Mouse (Mus musculus) frontal cortex, adult (tissue): Measurements from ENCODE around the gene Fam166a.

Experiments used
- ATAC-seq: cut with Nextera tagmentation; 2 replicates; pipeline ENCODE4 v1.9.2; 2017; ENCODE audit warnings: mild to moderate bottlenecking, moderate library complexity, mixed read lengths; ENCODE audit not compliant: low TSS enrichment

Fam166a gene

GRCm38 (mm10) chr2:25185625-25186574 lies 32.6 kb upstream of the Fam166a start:
- peak; percentile 42; the same call in 1 of the 2 replicates for ATAC-seq

GRCm38 (mm10) chr2:25186575-25186930 lies 32.0 kb upstream of the Fam166a start:
- no peak for ATAC-seq

DNA sequence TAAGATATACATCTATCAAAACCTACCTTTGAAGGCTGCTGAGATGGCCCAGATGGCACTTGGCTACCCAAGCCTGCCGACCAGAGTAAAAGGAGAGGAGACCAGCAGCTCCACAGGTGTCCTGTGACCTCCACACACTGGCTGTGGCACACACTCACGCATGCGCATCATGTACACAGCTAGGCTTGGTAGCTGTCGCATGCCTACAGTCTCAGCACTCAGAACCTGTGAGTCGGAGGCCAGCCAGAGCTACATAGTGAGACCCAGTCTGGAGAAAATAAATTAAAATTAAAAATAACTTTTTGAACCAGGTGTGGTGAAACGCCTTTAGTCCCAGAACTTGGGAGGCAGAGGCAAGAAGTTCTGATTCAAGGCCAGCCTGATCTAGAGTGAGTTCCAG lies 30.7 kb upstream of the Fam166a start:
- ATAC-seq = no peak

GRCm38 (mm10) chr2:25193330-25193770 lies 25.2 kb upstream of the Fam166a start:
- peak; percentile 95 for ATAC-seq

- ATAC-seq = no peak
These were observed 24.5 kb upstream of the Fam166a start for GRCm38 (mm10) chr2:25194006-25194405.

- no peak for ATAC-seq
These were observed 23.9 kb upstream of the Fam166a start for GRCm38 (mm10) chr2:25194486-25195171.

- ATAC-seq = no peak
These were observed 23.1 kb upstream of the Fam166a start for GRCm38 (mm10) chr2:25195211-25196156.

DNA sequence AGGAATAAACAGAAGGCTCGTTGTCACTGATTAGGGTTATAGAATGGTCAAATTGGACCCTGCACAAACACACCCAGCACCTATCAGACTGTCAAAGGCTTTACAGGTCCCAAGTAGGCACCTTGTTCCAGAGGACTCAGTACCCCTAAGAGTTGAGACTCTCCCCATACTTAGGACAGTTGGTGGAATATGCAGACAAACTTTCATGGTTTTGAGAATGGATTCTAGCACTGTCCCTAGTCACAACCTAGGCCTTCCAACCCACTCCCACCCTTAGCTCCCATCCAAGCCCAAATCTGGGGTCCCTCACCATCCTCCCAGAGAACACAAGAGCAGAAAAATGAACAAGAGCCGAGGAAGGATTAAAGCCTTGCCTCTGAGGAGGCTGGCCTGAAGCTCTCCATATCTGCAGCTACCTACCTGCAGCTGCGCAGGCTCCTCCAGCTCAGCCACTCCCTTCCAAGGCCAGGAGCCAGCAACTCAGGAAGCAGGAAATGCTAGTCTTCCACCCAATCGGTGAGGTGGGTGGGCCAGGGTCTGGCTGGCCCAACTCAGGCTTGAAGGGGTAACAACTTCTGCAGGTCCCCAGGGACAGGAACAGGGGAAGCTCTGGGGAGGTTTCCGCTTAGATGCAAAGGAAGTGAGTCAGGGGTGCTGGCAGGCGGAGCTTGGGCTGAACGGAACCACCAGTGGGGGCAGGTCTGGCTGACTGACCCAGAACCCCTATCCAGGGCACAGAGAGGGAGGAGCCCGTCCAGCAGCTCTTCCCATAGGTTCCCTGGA lies 22.2 kb upstream of the Fam166a start, which contains the start of gene Tor4a:
Gene Tor4a, minus strand, starts transcription at position 715 of the 783 bp plus-strand sequence.
- ATAC-seq = no peak

DNA sequence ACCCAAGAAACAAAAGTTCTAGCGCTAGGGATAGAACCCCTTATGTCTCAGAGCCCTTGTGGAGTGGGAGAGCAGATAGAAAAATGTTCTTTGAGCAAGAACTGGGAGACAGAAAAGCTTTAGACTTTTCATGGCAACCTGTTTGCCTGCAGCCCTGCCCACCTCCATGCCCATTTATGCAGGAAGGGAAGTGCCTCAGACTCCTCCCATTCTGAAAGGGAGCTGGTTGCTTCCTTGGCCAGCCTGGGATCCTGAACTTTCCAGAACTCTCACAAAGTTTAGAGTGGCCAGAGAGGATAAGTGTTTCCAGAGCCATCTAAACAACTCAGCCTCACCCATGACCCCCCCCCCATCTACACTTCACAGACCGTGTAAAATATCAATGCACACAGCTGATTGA lies 21.4 kb upstream of the Fam166a start:
- ATAC-seq = no peak

GRCm38 (mm10) chr2:25197946-25198345 lies 20.6 kb upstream of the Fam166a start:
- ATAC-seq = no peak

DNA sequence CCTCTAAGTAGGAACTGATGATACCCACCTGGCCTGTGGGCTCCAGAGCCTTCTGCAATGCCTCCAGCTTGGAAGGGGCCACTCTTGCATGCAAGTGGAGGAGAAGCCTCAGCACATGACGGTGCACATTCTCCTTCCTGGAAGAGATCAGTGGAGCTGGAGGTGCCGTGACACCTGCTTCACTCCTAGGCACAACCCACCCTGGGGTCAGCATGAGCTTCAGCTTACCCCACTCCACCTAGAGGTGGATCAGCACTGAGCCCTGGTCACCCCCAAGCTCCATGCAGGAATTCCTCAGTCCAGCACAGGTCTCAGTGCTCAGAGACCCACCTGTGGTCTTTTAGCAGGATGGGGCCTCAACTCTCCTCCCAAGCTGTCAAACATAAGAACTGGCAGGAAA lies 17.9 kb upstream of the Fam166a start:
- ATAC-seq = no peak

GRCm38 (mm10) chr2:25203631-25204214 lies 14.8 kb upstream of the Fam166a start:
- no peak for ATAC-seq

- ATAC-seq = no peak
These were observed 11.0 kb upstream of the Fam166a start for GRCm38 (mm10) chr2:25207593-25207992.

DNA sequence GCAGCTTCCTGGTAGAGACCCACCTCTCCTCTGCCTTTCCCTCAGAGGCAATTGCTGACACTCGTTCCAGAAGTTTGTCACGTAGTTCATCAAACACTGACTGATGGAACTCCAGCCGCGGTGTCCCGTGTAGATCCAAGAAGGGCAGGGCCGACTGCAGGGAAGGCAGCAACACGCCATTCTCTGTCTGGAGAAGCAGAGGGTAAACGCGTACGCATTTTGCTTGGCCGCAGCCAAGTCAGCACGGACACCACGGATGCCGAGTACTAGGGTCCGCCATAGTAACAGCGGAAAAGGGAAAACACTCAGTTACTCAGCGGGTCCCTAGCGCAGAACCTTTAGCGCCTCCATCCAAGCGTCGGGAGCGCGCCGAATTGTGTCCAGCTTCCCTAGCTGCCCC lies 7.9 kb upstream of the Fam166a start:
- peak; percentile 36 for ATAC-seq

DNA sequence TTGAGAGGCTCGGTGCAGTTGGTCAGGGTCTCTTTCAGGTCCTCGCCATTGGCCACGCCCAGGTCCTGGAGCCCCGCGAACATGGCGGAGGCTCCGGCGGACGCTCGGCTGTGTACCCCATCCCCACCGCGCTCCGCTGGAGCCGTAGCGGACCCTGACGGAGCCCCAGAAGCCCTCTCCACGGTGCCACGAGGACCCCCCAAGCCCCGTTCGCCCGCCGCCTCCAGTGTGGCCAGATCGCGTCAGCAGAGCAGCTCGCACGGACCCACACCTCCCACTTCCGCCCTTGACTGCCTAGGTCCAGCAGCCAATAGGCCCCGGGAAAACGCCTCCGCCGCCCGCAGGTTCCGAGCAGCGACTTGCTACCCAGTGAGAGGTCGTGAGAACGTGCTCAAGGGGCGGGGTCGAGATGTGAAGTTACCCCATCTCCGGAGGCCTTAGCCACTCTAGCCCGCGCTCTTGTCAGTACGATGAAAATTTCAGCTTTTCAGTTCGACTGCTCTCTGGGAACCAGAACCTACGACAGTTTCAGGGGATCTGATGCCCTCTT lies 7.3 kb upstream of the Fam166a start, which contains the start of gene Nelfb:
Gene Nelfb, minus strand, starts transcription at position 369 of the 550 bp plus-strand sequence.
- ATAC-seq = peak; percentile 91

- ATAC-seq = no peak
These were observed 5.2 kb upstream of the Fam166a start for GRCm38 (mm10) chr2:25213266-25213865.

- no peak for ATAC-seq
These were observed 4.1 kb upstream of the Fam166a start, which contains the start of gene Stpg3 for GRCm38 (mm10) chr2:25214444-25214843. TSS of gene Stpg3 (minus strand) at chr2:25214637.

GRCm38 (mm10) chr2:25217666-25218065 lies 879 bp upstream of the Fam166a start:
- no peak for ATAC-seq

GRCm38 (mm10) chr2:25221331-25221772 lies 2.8 kb downstream of the Fam166a start:
- no peak for ATAC-seq
